Mouse (Mus musculus): ENCODE measurements around the gene Ak1.

Ak1 gene

GRCm38 (mm10) chr2:32658873-32659272 lies 37.3 kb downstream of the Ak1 start:
- DNase-seq = no peak

GRCm38 (mm10) chr2:32661509-32662107 lies 40.0 kb downstream of the Ak1 start:
- no peak for DNase-seq

GRCm38 (mm10) chr2:32662291-32662690 lies 40.7 kb downstream of the Ak1 start:
- no peak for DNase-seq

- no peak for DNase-seq
Measured at GRCm38 (mm10) chr2:32665345-32665744, 43.8 kb downstream of the Ak1 start.

GRCm38 (mm10) chr2:32665853-32666252 lies 44.3 kb downstream of the Ak1 start:
- no peak for DNase-seq

GRCm38 (mm10) chr2:32667775-32668174 lies 46.2 kb downstream of the Ak1 start:
- DNase-seq = no peak

- DNase-seq = no peak
Measured at GRCm38 (mm10) chr2:32668176-32668575, 46.6 kb downstream of the Ak1 start.

- DNase-seq = no peak
Measured at GRCm38 (mm10) chr2:32669876-32670275, 48.3 kb downstream of the Ak1 start.

GRCm38 (mm10) chr2:32671147-32671546 lies 49.6 kb downstream of the Ak1 start:
- no peak for DNase-seq

- no peak for DNase-seq
Measured at GRCm38 (mm10) chr2:32671907-32672595, 50.5 kb downstream of the Ak1 start.

- no peak for DNase-seq
Measured at GRCm38 (mm10) chr2:32673176-32673917, 51.8 kb downstream of the Ak1 start.

GRCm38 (mm10) chr2:32676821-32677220 lies 55.3 kb downstream of the Ak1 start:
- DNase-seq = no peak

GRCm38 (mm10) chr2:32677683-32678082 lies 56.1 kb downstream of the Ak1 start:
- no peak for DNase-seq

- DNase-seq = no peak
Measured at GRCm38 (mm10) chr2:32680051-32680451, 58.5 kb downstream of the Ak1 start.

GRCm38 (mm10) chr2:32680961-32681650 lies 59.5 kb downstream of the Ak1 start:
- no peak for DNase-seq

GRCm38 (mm10) chr2:32681754-32682153 lies 60.2 kb downstream of the Ak1 start:
- DNase-seq = no peak

- no peak for DNase-seq
Measured at GRCm38 (mm10) chr2:32682721-32683417, 61.3 kb downstream of the Ak1 start.

GRCm38 (mm10) chr2:32683701-32684100 lies 62.1 kb downstream of the Ak1 start:
- no peak for DNase-seq
